Mouse (Mus musculus): ENCODE results near the gene Jmjd4.

GRCm38 (mm10) chr11:59418708-59419107 is 31.1 kb upstream of the Jmjd4 start:
- TF ChIP-seq ZKSCAN1 (IDR thresholded peaks at IDR 0.05; ENCODE audit: borderline replicate concordance, low read depth, low read length) = no peak
- TF ChIP-seq E2F4 (IDR thresholded peaks at IDR 0.05; ENCODE audit: insufficient replicate concordance, low read depth, low read length) = no peak
- no peak for TF ChIP-seq POLR2A (IDR thresholded peaks at IDR 0.05; ENCODE audit: low read depth, low read length)
- TF ChIP-seq SIN3A (IDR thresholded peaks at IDR 0.05; ENCODE audit: low read length) = no peak

All from CH12.LX (cell line).